Mouse (Mus musculus) liver, embryonic 12.5 days (tissue): ENCODE measurements around the gene Med27. TPM values are rescaled to one million over a fixed set of nuclear protein-coding genes. Genes with fewer than 3 reads are reported as not detected.

Source experiments
- ATAC-seq: fragments of 200-750 bp; cut with Nextera tagmentation; 2 replicates; pipeline ENCODE4 v1.8.0; 2017; ENCODE audit warnings: moderate number of reproducible peaks, mild to moderate bottlenecking, moderate library complexity
- H3K27ac ChIP-seq: fragments of 300-500 bp; sonication (generic); 2 replicates; pipeline ENCODE4 v1.5.1; 2016; ENCODE audit warnings: mild to moderate bottlenecking
- H3K27me3 ChIP-seq: fragments of 300-500 bp; sonication (generic); replicated peaks from 2 replicates; pipeline ENCODE4 v1.6.1; 2016; ENCODE audit warnings: mild to moderate bottlenecking, moderate library complexity
- H3K36me3 ChIP-seq: fragments of 300-500 bp; sonication (generic); 2 replicates; pipeline ENCODE4 v1.6.1; 2016; ENCODE audit warnings: mild to moderate bottlenecking, moderate library complexity
- H3K4me1 ChIP-seq: fragments of 300-500 bp; sonication (generic); 2 replicates; pipeline ENCODE4 v1.6.1; 2016
- H3K4me2 ChIP-seq: fragments of 300-500 bp; sonication (generic); 2 replicates; pipeline ENCODE4 v1.6.1; 2016; ENCODE audit warnings: mild to moderate bottlenecking, moderate library complexity
- H3K4me3 ChIP-seq: fragments of 300-500 bp; sonication (generic); 2 replicates; pipeline ENCODE4 v1.5.1; 2016; ENCODE audit warnings: mild to moderate bottlenecking, moderate library complexity
- H3K9ac ChIP-seq: fragments of 300-500 bp; sonication (generic); 2 replicates; pipeline ENCODE4 v1.6.1; 2016; ENCODE audit warnings: mild to moderate bottlenecking, moderate library complexity
- H3K9me3 ChIP-seq: fragments of 300-500 bp; sonication (generic); replicated peaks from 2 replicates; pipeline ENCODE4 v1.6.1; 2016; ENCODE audit warnings: mild to moderate bottlenecking, moderate library complexity
- WGBS: fragments of 180-500 bp; shearing (Covaris S2); methylation state at CpG from one replicate; pipeline ENCODE4 v1.1.7; 2016; ENCODE audit not compliant: insufficient replicate concordance; 5-methylcytosine and 5-hydroxymethylcytosine counted together
- polyA plus RNA-seq: library from polyadenylated mRNA; unstranded; fragments of >200 nt; fragmentation: Nextera tagmentation; extraction: Ambion mirVana; gene quantifications from 2 replicates; pipeline ENCODE4 v1.2.1, GENCODE M21; 2016

The Med27 gene
- polyA plus RNA-seq, 1 experiment from 2014 or later: 30.9 TPM

- H3K36me3 ChIP-seq: no peaks in the 10 kb centered on the region
- WGBS: 75% methylated on average over 2 of the region's 2 CpGs
- no peak overlapping the region for H3K4me3 ChIP-seq
- no peaks in the 10 kb centered on the region for H3K27me3 ChIP-seq
- H3K4me2 ChIP-seq: no peak overlapping the region
- ATAC-seq: no peak
- peaks cover 43% of the 10 kb centered on the region for H3K4me1 ChIP-seq
- no peaks in the 10 kb centered on the region for H3K9me3 ChIP-seq
- no peak overlapping the region for H3K27ac ChIP-seq
- no peak overlapping the region for H3K9ac ChIP-seq
Observed at GRCm38 (mm10) chr2:29461841-29462240, 115.2 kb downstream of the Med27 start.

- Histone ChIP-seq H3K27ac (no peak overlapping the region), H3K4me2 (no peak overlapping the region), H3K36me3 (no peaks in the 10 kb centered on the region), H3K4me1 (peaks cover 30% of the 10 kb centered on the region), H3K9ac (no peak overlapping the region), H3K27me3 (no peaks in the 10 kb centered on the region), H3K9me3 (no peaks in the 10 kb centered on the region), H3K4me3 (no peak overlapping the region)
- ATAC-seq: no peak
- WGBS: 72% methylated on average over 6 of the region's 6 CpGs
Observed at GRCm38 (mm10) chr2:29463039-29463585, 116.5 kb downstream of the Med27 start.

- H3K4me2 ChIP-seq: no peak overlapping the region
- H3K27ac ChIP-seq: no peak overlapping the region
- 60% methylated on average over 9 of the region's 9 CpGs for WGBS
- H3K9ac ChIP-seq: no peak overlapping the region
- H3K27me3 ChIP-seq: no peaks in the 10 kb centered on the region
- H3K9me3 ChIP-seq: no peaks in the 10 kb centered on the region
- no peaks in the 10 kb centered on the region for H3K36me3 ChIP-seq
- no peak overlapping the region for H3K4me3 ChIP-seq
- no peak for ATAC-seq
- H3K4me1 ChIP-seq: peaks cover 18% of the 10 kb centered on the region
Observed at GRCm38 (mm10) chr2:29464851-29465648, 118.4 kb downstream of the Med27 start.

GRCm38 (mm10) chr2:29465649-29466137 lies 119.1 kb downstream of the Med27 start:
- H3K27me3 ChIP-seq: no peaks in the 10 kb centered on the region
- peaks cover 18% of the 10 kb centered on the region for H3K4me1 ChIP-seq
- H3K27ac ChIP-seq: no peak overlapping the region
- no peak for ATAC-seq
- no peaks in the 10 kb centered on the region for H3K9me3 ChIP-seq
- H3K4me2 ChIP-seq: no peak overlapping the region
- H3K36me3 ChIP-seq: no peaks in the 10 kb centered on the region
- no peak overlapping the region for H3K9ac ChIP-seq
- no peak overlapping the region for H3K4me3 ChIP-seq
- WGBS: 53% methylated on average over 3 of the region's 3 CpGs

GRCm38 (mm10) chr2:29466396-29466795 lies 119.8 kb downstream of the Med27 start:
- no peak overlapping the region for H3K4me3 ChIP-seq
- H3K27ac ChIP-seq: no peak overlapping the region
- ATAC-seq: no peak
- no peaks in the 10 kb centered on the region for H3K27me3 ChIP-seq
- H3K9ac ChIP-seq: no peak overlapping the region
- no peaks in the 10 kb centered on the region for H3K36me3 ChIP-seq
- no peak overlapping the region for H3K4me2 ChIP-seq
- H3K9me3 ChIP-seq: no peaks in the 10 kb centered on the region
- peaks cover 18% of the 10 kb centered on the region for H3K4me1 ChIP-seq
- 37% methylated on average over 4 of the region's 4 CpGs for WGBS

- no peak overlapping the region for H3K27ac ChIP-seq
- 91% methylated on average over 15 of the region's 15 CpGs for WGBS
- H3K36me3 ChIP-seq: no peaks in the 10 kb centered on the region
- H3K4me3 ChIP-seq: no peak overlapping the region
- H3K9me3 ChIP-seq: no peaks in the 10 kb centered on the region
- H3K27me3 ChIP-seq: no peaks in the 10 kb centered on the region
- ATAC-seq: no peak
- H3K4me1 ChIP-seq: peaks cover 18% of the 10 kb centered on the region
- no peak overlapping the region for H3K9ac ChIP-seq
- no peak overlapping the region for H3K4me2 ChIP-seq
Observed at GRCm38 (mm10) chr2:29468517-29468936, 121.9 kb downstream of the Med27 start.

GRCm38 (mm10) chr2:29472952-29473437 lies 126.4 kb downstream of the Med27 start:
- no peak for ATAC-seq
- H3K4me2 ChIP-seq: no peak overlapping the region
- no peak overlapping the region for H3K4me3 ChIP-seq
- no peaks in the 10 kb centered on the region for H3K9me3 ChIP-seq
- no peaks in the 10 kb centered on the region for H3K27me3 ChIP-seq
- 60% methylated on average over 4 of the region's 4 CpGs for WGBS
- no peak overlapping the region for H3K9ac ChIP-seq
- no peak overlapping the region for H3K27ac ChIP-seq
- no peaks in the 10 kb centered on the region for H3K36me3 ChIP-seq
- no peaks in the 10 kb centered on the region for H3K4me1 ChIP-seq

GRCm38 (mm10) chr2:29473907-29474306 lies 127.3 kb downstream of the Med27 start:
- 53% methylated on average over 2 of the region's 2 CpGs for WGBS
- Histone ChIP-seq H3K36me3 (no peaks in the 10 kb centered on the region), H3K9ac (no peak overlapping the region), H3K4me1 (no peaks in the 10 kb centered on the region), H3K27ac (no peak overlapping the region), H3K4me2 (no peak overlapping the region), H3K4me3 (no peak overlapping the region), H3K9me3 (no peaks in the 10 kb centered on the region), H3K27me3 (no peaks in the 10 kb centered on the region)
- no peak for ATAC-seq

GRCm38 (mm10) chr2:29476702-29477101 lies 130.1 kb downstream of the Med27 start:
- ATAC-seq: no peak
- no peaks in the 10 kb centered on the region for H3K36me3 ChIP-seq
- H3K9me3 ChIP-seq: no peaks in the 10 kb centered on the region
- H3K9ac ChIP-seq: no peak overlapping the region
- no peaks in the 10 kb centered on the region for H3K27me3 ChIP-seq
- H3K4me3 ChIP-seq: no peak overlapping the region
- no peak overlapping the region for H3K27ac ChIP-seq
- no peak overlapping the region for H3K4me2 ChIP-seq
- no peaks in the 10 kb centered on the region for H3K4me1 ChIP-seq
- WGBS: 72% methylated on average over 1 of the region's 1 CpGs

GRCm38 (mm10) chr2:29481856-29482255 lies 135.2 kb downstream of the Med27 start:
- Histone ChIP-seq H3K4me1 (no peaks in the 10 kb centered on the region), H3K4me3 (no peak overlapping the region), H3K4me2 (no peak overlapping the region), H3K36me3 (no peaks in the 10 kb centered on the region), H3K27me3 (no peaks in the 10 kb centered on the region), H3K9me3 (no peaks in the 10 kb centered on the region), H3K27ac (no peak overlapping the region), H3K9ac (no peak overlapping the region)
- ATAC-seq: no peak
- WGBS: 73% methylated on average over 8 of the region's 8 CpGs

GRCm38 (mm10) chr2:29482979-29483718 lies 136.5 kb downstream of the Med27 start:
- 70% methylated on average over 9 of the region's 9 CpGs for WGBS
- Histone ChIP-seq H3K9ac (no peak overlapping the region), H3K27ac (no peak overlapping the region), H3K4me3 (no peak overlapping the region), H3K36me3 (no peaks in the 10 kb centered on the region), H3K4me2 (no peak overlapping the region), H3K27me3 (no peaks in the 10 kb centered on the region), H3K4me1 (no peaks in the 10 kb centered on the region), H3K9me3 (no peaks in the 10 kb centered on the region)
- ATAC-seq: no peak

GRCm38 (mm10) chr2:29485519-29485918 lies 138.9 kb downstream of the Med27 start:
- Histone ChIP-seq H3K9ac (no peak overlapping the region), H3K4me2 (no peak overlapping the region), H3K27ac (no peak overlapping the region), H3K36me3 (no peaks in the 10 kb centered on the region), H3K9me3 (no peaks in the 10 kb centered on the region), H3K4me3 (no peak overlapping the region), H3K4me1 (no peaks in the 10 kb centered on the region), H3K27me3 (no peaks in the 10 kb centered on the region)
- WGBS: 65% methylated on average over 2 of the region's 2 CpGs
- ATAC-seq: no peak
